Mouse (Mus musculus): Measurements from ENCODE around the gene Rpl36.

DNA sequence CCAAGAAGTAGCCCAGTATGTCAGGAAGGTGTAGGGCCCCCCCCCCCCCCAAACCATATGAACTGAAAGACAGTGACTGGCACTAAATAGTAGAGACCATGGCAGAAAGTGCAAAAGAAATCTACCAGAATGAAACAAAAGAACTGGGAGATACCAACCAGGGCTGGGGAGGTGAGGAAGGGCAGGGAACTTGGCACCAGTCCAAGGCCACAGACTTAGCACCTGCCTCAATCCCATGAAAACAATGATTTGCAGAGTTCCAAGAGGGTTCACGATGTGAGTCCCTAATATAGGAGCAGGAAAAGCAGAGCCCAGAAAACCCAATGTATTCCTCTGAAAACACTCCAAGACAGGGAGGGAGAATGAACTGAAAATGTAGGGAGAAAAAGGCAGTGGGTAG is 41.1 kb upstream of the Rpl36 start:
- no peak for TF ChIP-seq FLI1 (IDR thresholded peaks at IDR 0.05; ENCODE audit: low read length)
- TF ChIP-seq GATA1 (IDR thresholded peaks at IDR 0.05; ENCODE audit: borderline replicate concordance, low read length): no peak
